ENCODE assay signal across 8 mouse cellular contexts in the genomic region with DNA sequence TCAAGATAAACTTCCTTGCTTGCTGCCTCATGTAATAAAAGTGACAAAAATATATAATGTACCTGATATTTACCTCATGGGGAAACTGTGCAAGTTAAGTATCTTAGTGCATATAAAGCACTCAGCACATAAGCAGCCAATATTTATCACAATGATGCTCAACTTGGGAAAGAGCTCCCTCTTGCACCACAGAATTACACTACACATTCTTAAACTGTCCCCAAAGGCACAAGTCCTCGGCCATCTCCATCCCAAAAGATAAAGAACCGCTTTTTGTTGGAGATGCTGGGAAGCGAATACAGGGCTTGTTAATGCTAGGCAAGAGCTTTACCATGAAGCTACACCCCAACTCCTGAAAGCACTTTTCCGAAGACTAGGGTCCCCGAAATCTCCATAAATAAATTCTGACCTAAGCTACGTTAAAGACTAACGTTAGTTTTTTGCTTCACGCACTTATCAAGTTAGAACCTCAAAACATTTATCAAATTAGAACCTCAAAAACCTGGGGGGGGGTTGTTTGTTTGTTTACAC. TPM values are rescaled to one million over a fixed set of nuclear protein-coding genes. Genes with fewer than 3 reads are reported as not detected.
DNase-seq lines count a peak whose midpoint lies in the region; ATAC-seq and TF ChIP-seq lines count a peak whose summit lies in the region.

No protein-coding gene starts in this region.

- no peak for ATAC-seq in liver, embryonic 11.5 days (replicated peaks; ENCODE audit: low FRiP score)

- peak overlapping the region; percentile 90 for H3K4me2 ChIP-seq in liver, embryonic 11.5 days

- H3K4me1 ChIP-seq in lung, adult 2 months (ENCODE audit: control insufficient read depth, insufficient read depth, low read length), result peaks cover 17% of the 10 kb centered on the region
- H3K4me1 ChIP-seq in liver, embryonic 11.5 days (replicated peaks; ENCODE audit: control insufficient read depth, insufficient read depth, low read length), result peaks cover 20% of the 10 kb centered on the region

- no peaks in the 10 kb centered on the region for H3K9me3 ChIP-seq in liver, embryonic 11.5 days (ENCODE audit: control insufficient read depth, low read length)

- peak overlapping the region; percentile 94 for H3K27ac ChIP-seq in liver, embryonic 11.5 days (ENCODE audit: low read depth, low read length)

- peak overlapping the region; percentile 99 for H3K9ac ChIP-seq in liver, embryonic 11.5 days (ENCODE audit: low read depth, low read length)

- H3K4me3 ChIP-seq in lung, adult 2 months (replicated peaks; ENCODE audit: extremely low read depth, low read depth, low read length), result peak overlapping the region; percentile 97
- peak overlapping the region; percentile 98 for H3K4me3 ChIP-seq in liver, embryonic 11.5 days (ENCODE audit: low read depth, low read length)

- no peak for TF ChIP-seq POLR2A in lung, adult 2 months (IDR thresholded peaks at IDR 0.05; ENCODE audit: borderline replicate concordance, extremely low read depth, low read depth, low read length)

- no peaks in the 10 kb centered on the region for H3K27me3 ChIP-seq in liver, embryonic 11.5 days (replicated peaks; ENCODE audit: control insufficient read depth, insufficient read depth, low read length)
- H3K27me3 ChIP-seq in splenic B cell, adult 2 months (ENCODE audit: control insufficient read depth, insufficient read depth, low read length, poor library complexity, severe bottlenecking), result no peaks in the 10 kb centered on the region

- no peak for TF ChIP-seq CTCF in lung, adult 2 months (IDR thresholded peaks at IDR 0.05; ENCODE audit: insufficient read depth, low read length)

- H3K36me3 ChIP-seq in liver, embryonic 11.5 days (ENCODE audit: control insufficient read depth, insufficient read depth, low read length), result peaks cover 10% of the 10 kb centered on the region
- peaks cover 2% of the 10 kb centered on the region; the same call in 1 of the 2 replicates for H3K36me3 ChIP-seq in splenic B cell, adult 2 months (ENCODE audit: control insufficient read depth, insufficient read depth, low read length, poor library complexity, severe bottlenecking)

- no peak for DNase-seq in lung, adult 2 months
- DNase-seq in lung, postnatal 4 days, result no peak
- peak; percentile 68 for DNase-seq in adipocyte (ENCODE audit: low spot score)
- DNase-seq in forelimb bud, embryonic 11.5 days (ENCODE audit: low read depth, low spot score), result peak; percentile 18
- no peak for DNase-seq in liver, embryonic 11.5 days (ENCODE audit: low spot score)
- DNase-seq in splenic B cell, adult 2 months (ENCODE audit: low read depth, low spot score), result peak; percentile 60
- DNase-seq in cerebellum, postnatal 25 days, result no peak
- no peak for DNase-seq in right cerebral cortex, adult 2 months (ENCODE audit: low spot score in 2 of 2)

- WGBS in lung, adult 2 months, result under 1% methylated on average over 8 of the region's 8 CpGs
- WGBS in liver, embryonic 11.5 days, result 1% methylated on average over 8 of the region's 8 CpGs

RNA-seq across cellular contexts. Expression of a gene that starts 0.7 kb away (rescaled TPM):
- polyA plus RNA-seq in lung, adult 2 months (2012; rRNA removed), result 60.7 and 113 TPM in 2 replicates
- polyA plus RNA-seq in liver, embryonic 11.5 days (2014; fragmentation: Nextera tagmentation; extraction: Ambion mirVana), result 483 and 529 TPM in 2 replicates

RNA-seq across cellular contexts. Expression of a gene that starts 0.9 kb away (rescaled TPM):
- 61.5 and 62.1 TPM in 2 replicates for polyA plus RNA-seq in lung, adult 2 months (2012; rRNA removed)
- 67.6 and 70.8 TPM in 2 replicates for polyA plus RNA-seq in liver, embryonic 11.5 days (2014; fragmentation: Nextera tagmentation; extraction: Ambion mirVana)

RNA-seq across cellular contexts. Expression of a gene that starts 20.5 kb away (rescaled TPM):
- polyA plus RNA-seq in lung, adult 2 months (2012; rRNA removed), result 14.3 and 22.8 TPM in 2 replicates
- 17.8 and 19.5 TPM in 2 replicates for polyA plus RNA-seq in liver, embryonic 11.5 days (2014; fragmentation: Nextera tagmentation; extraction: Ambion mirVana)

RNA-seq across cellular contexts. Expression of a gene that starts 49.3 kb away (rescaled TPM):
- 0.42 and 0.70 TPM in 2 replicates for polyA plus RNA-seq in lung, adult 2 months (2012; rRNA removed)
- 59.4 and 61.7 TPM in 2 replicates for polyA plus RNA-seq in liver, embryonic 11.5 days (2014; fragmentation: Nextera tagmentation; extraction: Ambion mirVana)

RNA-seq across cellular contexts. Expression of a gene that starts 49.4 kb away (rescaled TPM):
- 37.3 and 46.4 TPM in 2 replicates for polyA plus RNA-seq in lung, adult 2 months (2012; rRNA removed)
- 32.8 and 37.7 TPM in 2 replicates for polyA plus RNA-seq in liver, embryonic 11.5 days (2014; fragmentation: Nextera tagmentation; extraction: Ambion mirVana)

Comparison
In these comparisons a context has a peak if more than half of its experiments do, and no peak if none do; other contexts are left out.
1. DNase-seq: peak in adipocyte (single experiment), forelimb bud, embryonic 11.5 days (single experiment) and splenic B cell, adult 2 months (single experiment); none in lung, adult 2 months (single experiment), lung, postnatal 4 days (0 of 2), liver, embryonic 11.5 days (single experiment), cerebellum, postnatal 25 days (0 of 2) and right cerebral cortex, adult 2 months (0 of 2).